Mouse (Mus musculus) CH12.LX (cell line): ENCODE measurements around the gene Fam229a. TPM values are rescaled to one million over a fixed set of nuclear protein-coding genes. Genes with fewer than 3 reads are reported as not detected.

ENCODE experiments used
- DNase-seq: peaks from one replicate; pipeline ENCODE4 v3.0.0-alpha.2; 2013; ENCODE audit errors: extremely low read depth
- H3K27ac ChIP-seq: 2 replicates; pipeline ENCODE4 v1.5.1; 2012; ENCODE audit warnings: low read depth, mild to moderate bottlenecking, control low read depth, moderate library complexity; ENCODE audit not compliant: insufficient read depth
- H3K27me3 ChIP-seq: replicated peaks from 2 replicates; pipeline ENCODE3; 2012; ENCODE audit warnings: inconsistent platforms
- H3K36me3 ChIP-seq, 2 experiments: replicated peaks in 1 of 2; 2 replicates each; pipeline versions ENCODE3 to v1.6.1; 2012; ENCODE audit warnings: inconsistent platforms in 1 of 2, low read length in 1 of 2, mild to moderate bottlenecking in 1 of 2, mixed read lengths in 1 of 2, moderate library complexity in 1 of 2; ENCODE audit not compliant: control insufficient read depth in 1 of 2, insufficient read depth in 1 of 2
- H3K4me1 ChIP-seq, 2 experiments: 2 replicates each; pipeline ENCODE4 v1.6.1; 2012; ENCODE audit warnings: inconsistent platforms in 1 of 2, moderate library complexity in 1 of 2; ENCODE audit not compliant: insufficient read depth in 2 of 2, control insufficient read depth in 1 of 2
- H3K4me2 ChIP-seq: 2 replicates; pipeline ENCODE4 v1.6.1; 2012; ENCODE audit warnings: low read depth, mild to moderate bottlenecking, control low read depth; ENCODE audit not compliant: poor library complexity, insufficient read depth, severe bottlenecking
- H3K4me3 ChIP-seq, 3 experiments: fragments of 150-350 bp in 1 of 3; sonication (generic) in 1 of 3; replicated peaks in 1 of 3; 2 replicates each; pipeline versions ENCODE3 to v1.5.1; 2011 to 2012; ENCODE audit warnings: low read depth in 2 of 3, low read length in 2 of 3, mild to moderate bottlenecking in 2 of 3, moderate library complexity in 2 of 3, control low read depth in 1 of 3, improper control_type of control experiment in 1 of 3, inconsistent platforms in 1 of 3, mixed read lengths in 1 of 3; ENCODE audit not compliant: poor library complexity in 1 of 3
- H3K79me2 ChIP-seq: replicated peaks from 2 replicates; pipeline ENCODE4 v1.6.1; 2012; ENCODE audit warnings: mild to moderate bottlenecking, moderate library complexity; ENCODE audit not compliant: control insufficient read depth, poor library complexity, insufficient read depth, severe bottlenecking; ENCODE audit errors: extremely low read depth
- H3K9ac ChIP-seq: 2 replicates; pipeline ENCODE4 v1.6.1; 2012; ENCODE audit warnings: low read depth, mild to moderate bottlenecking, control low read depth, moderate library complexity; ENCODE audit not compliant: insufficient read depth
- H3K9me3 ChIP-seq: replicated peaks from 2 replicates; pipeline ENCODE3; 2012; ENCODE audit warnings: low read length, inconsistent platforms, mixed read lengths
- CHD2 ChIP-seq: IDR thresholded peaks from 2 replicates; pipeline ENCODE4 v1.6.1; 2011; ENCODE audit warnings: low read length, improper control_type of control experiment
- CTCF ChIP-seq, 2 experiments: IDR thresholded peaks in 1 of 2; conservative IDR thresholded peaks in 1 of 2; 2 replicates each; pipeline ENCODE4 v1.5.1; 2011 to 2012; ENCODE audit warnings: low read depth in 2 of 2, low read length in 2 of 2, improper control_type of control experiment in 1 of 2, inconsistent platforms in 1 of 2, mild to moderate bottlenecking in 1 of 2, moderate library complexity in 1 of 2
- E2F4 ChIP-seq: IDR thresholded peaks from 2 replicates; pipeline ENCODE4 v1.6.1; 2011; ENCODE audit warnings: low read depth, low read length, improper control_type of control experiment; ENCODE audit not compliant: insufficient replicate concordance
- ETS1 ChIP-seq: conservative IDR thresholded peaks from 2 replicates; pipeline ENCODE4 v1.6.1; 2012; ENCODE audit warnings: low read depth, mild to moderate bottlenecking, inconsistent platforms, low read length, improper control_type of control experiment, moderate library complexity
- IRF4 ChIP-seq: IDR thresholded peaks from 2 replicates; pipeline ENCODE4 v1.6.1; 2014; ENCODE audit warnings: low read depth, mild to moderate bottlenecking, inconsistent platforms, low read length, improper control_type of control experiment
- JUN ChIP-seq: IDR thresholded peaks from 2 replicates; pipeline ENCODE4 v1.6.1; 2011; ENCODE audit warnings: low read depth, mild to moderate bottlenecking, low read length, improper control_type of control experiment, moderate library complexity; ENCODE audit not compliant: insufficient read depth
- JUND ChIP-seq: conservative IDR thresholded peaks from 2 replicates; pipeline ENCODE4 v1.6.1; 2011; ENCODE audit warnings: low read depth, low read length, improper control_type of control experiment
- KAT2A ChIP-seq: IDR thresholded peaks from 2 replicates; pipeline ENCODE4 v1.6.1; 2012; ENCODE audit warnings: low read length, improper control_type of control experiment, inconsistent platforms; ENCODE audit not compliant: insufficient replicate concordance
- MYC ChIP-seq: IDR thresholded peaks from 2 replicates; pipeline ENCODE4 v1.6.1; 2011; ENCODE audit warnings: low read depth, mild to moderate bottlenecking, improper control_type of control experiment, low read length
- NRF1 ChIP-seq: IDR thresholded peaks from 2 replicates; pipeline ENCODE4 v1.6.1; 2014; ENCODE audit warnings: low read depth, mild to moderate bottlenecking, inconsistent platforms, low read length, improper control_type of control experiment, moderate library complexity
- POLR2A ChIP-seq: IDR thresholded peaks from 2 replicates; pipeline ENCODE4 v1.6.1; 2011; ENCODE audit warnings: low read depth, mild to moderate bottlenecking, improper control_type of control experiment, low read length
- RAD21 ChIP-seq: IDR thresholded peaks from 2 replicates; pipeline ENCODE4 v1.6.1; 2011; ENCODE audit warnings: low read depth, mild to moderate bottlenecking, low read length, improper control_type of control experiment, moderate library complexity
- SMC3 ChIP-seq: IDR thresholded peaks from 2 replicates; pipeline ENCODE4 v1.6.1; 2011; ENCODE audit warnings: low read depth, low read length, improper control_type of control experiment
- USF1 ChIP-seq: IDR thresholded peaks from 2 replicates; pipeline ENCODE4 v1.6.1; 2014; ENCODE audit warnings: low read depth, mild to moderate bottlenecking, inconsistent platforms, low read length, improper control_type of control experiment
- ZNF384 ChIP-seq: IDR thresholded peaks from 2 replicates; pipeline ENCODE4 v1.6.1; 2012; ENCODE audit warnings: low read depth, low read length, improper control_type of control experiment, inconsistent platforms
- dilution Hi-C: fragments of 300-500 bp; cut with MboI; formaldehyde crosslinking; loops from 2 replicates; pipeline ENCODE4 v1.14.3; 2020; ENCODE audit warnings: low sequenced_read_pairs; ENCODE audit not compliant: extremely low pct_unique_long_range_greater_than_20kb, extremely low pct_ligation_motif_present
- in situ Hi-C: fragments of 300-500 bp; cut with MboI; formaldehyde crosslinking; loops from 3 replicates; pipeline ENCODE4 v1.14.3; 2019; ENCODE audit warnings: low sequenced_read_pairs, low pct_ligation_motif_present, low pct_unique_long_range_greater_than_20kb, mixed read lengths
- polyA plus RNA-seq: library from polyadenylated mRNA; unstranded; fragments of >175 nt; gene quantifications from 2 replicates; pipeline ENCODE4 v1.2.1, GENCODE M21; 2012; ENCODE audit warnings: low read depth; ENCODE audit not compliant: insufficient read length
- total RNA-seq, 2 experiments: library from RNA; depleted of rRNA; stranded (reverse); fragments of 300-350 nt in 1 of 2; fragments of >200 nt in 1 of 2; gene quantifications; 2 replicates each; pipeline ENCODE4 v1.2.3; 2012 to 2014

The Fam229a gene
- total and polyA plus RNA-seq, 3 experiments, result not detected

DNA sequence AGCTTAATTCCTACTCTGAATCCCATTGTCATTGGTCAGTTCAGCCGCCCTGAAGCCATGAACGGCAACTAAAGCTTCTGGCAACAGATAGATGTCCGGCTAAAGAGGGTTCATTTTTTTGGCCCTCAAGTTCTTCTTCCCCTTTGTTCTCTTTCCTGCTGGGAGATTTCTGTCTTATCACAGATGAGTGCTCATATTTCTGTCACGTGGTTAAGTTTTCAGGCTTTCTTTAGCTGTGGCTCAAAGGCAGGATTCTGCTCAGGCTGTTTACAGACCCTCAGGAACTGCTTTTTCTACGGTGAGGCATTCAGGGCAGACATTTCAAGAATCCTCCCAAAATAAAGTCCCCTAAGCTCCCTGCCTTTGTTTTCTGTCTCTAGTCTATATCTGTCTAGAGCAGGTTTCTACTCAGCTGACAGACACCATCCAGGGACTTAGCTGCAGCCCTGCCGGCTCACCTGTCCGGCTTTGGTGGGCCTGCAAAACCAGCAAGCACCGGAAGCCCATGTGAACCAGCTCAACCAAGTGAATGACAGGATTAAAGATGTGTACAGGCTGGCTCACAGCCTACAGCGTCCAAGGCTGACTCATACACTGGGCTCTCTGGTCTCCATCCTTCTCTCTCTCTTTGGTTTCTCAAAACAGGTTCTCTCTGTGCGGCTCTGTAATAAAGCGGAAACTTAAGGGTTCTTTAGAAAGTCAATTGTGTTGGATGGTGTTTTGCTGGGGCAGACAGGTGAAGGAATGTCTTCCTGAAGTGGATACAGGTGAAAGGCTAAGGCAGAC lies 43.0 kb upstream of the Fam229a start:
- no peaks in the 10 kb centered on the region for H3K27me3 ChIP-seq
- TF ChIP-seq ZNF384 (no peak), JUND (no peak), NRF1 (no peak), RAD21 (no peak), CTCF (conservative IDR thresholded peaks at IDR 0.05 in 1 of 2, IDR thresholded peaks at IDR 0.05 in 1 of 2; ENCODE audit: low read depth in 2 of 2, low read length in 2 of 2) (no peak), POLR2A (no peak), JUN (no peak), USF1 (no peak), KAT2A (no peak)
- H3K4me1 ChIP-seq, result peaks cover 0 to 3% of the 10 kb centered on the region in 2 experiments; a peak in 1 of 4 replicates
- H3K4me2 ChIP-seq, result no peak overlapping the region
- no peaks in the 10 kb centered on the region for H3K9me3 ChIP-seq
- no peak overlapping the region for H3K4me3 ChIP-seq
- no peak overlapping the region for H3K27ac ChIP-seq
- no peak for DNase-seq
- dilution Hi-C loops (no loop called here), in situ Hi-C loops (no loop called here)
- no peak overlapping the region for H3K9ac ChIP-seq
- H3K36me3 ChIP-seq, result no peaks in the 10 kb centered on the region
- H3K79me2 ChIP-seq, result no peaks in the 10 kb centered on the region

DNA sequence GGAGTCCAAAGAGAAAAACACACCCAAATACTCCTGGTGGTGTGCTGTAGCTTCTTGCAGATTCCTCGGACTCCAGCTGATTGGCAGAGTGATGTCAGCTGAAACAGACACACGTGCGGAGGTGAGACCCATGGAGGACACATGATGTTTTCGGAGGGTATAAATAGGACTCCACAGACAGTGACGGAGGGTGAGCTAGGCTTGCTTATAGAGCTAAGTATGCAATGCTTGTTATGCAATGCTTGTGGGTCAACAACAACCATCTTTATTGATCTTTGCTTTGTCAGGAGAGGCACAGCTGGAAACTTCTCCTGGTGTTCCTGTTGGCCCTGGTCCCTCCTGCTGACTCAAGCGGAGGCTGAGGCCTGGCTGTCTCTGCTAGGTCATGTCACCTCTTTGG lies 42.3 kb upstream of the Fam229a start:
- Histone ChIP-seq H3K79me2 (no peaks in the 10 kb centered on the region), H3K27me3 (no peaks in the 10 kb centered on the region), H3K9me3 (no peaks in the 10 kb centered on the region), H3K9ac (no peak overlapping the region), H3K36me3 (no peaks in the 10 kb centered on the region), H3K4me3 (no peak overlapping the region), H3K4me2 (no peak overlapping the region), H3K4me1 (peaks cover 0 to 3% of the 10 kb centered on the region in 2 experiments; a peak in 1 of 4 replicates), H3K27ac (no peak overlapping the region)
- DNase-seq, result no peak
- dilution Hi-C loops (no loop called here), in situ Hi-C loops (no loop called here)
- TF ChIP-seq E2F4, result no peak
- no peak for TF ChIP-seq CHD2
- TF ChIP-seq SMC3, result no peak
- no peak for TF ChIP-seq IRF4
- TF ChIP-seq ETS1, result no peak
- no peak for TF ChIP-seq MYC
